Mouse (Mus musculus): ENCODE results near the gene Mvb12b.

Mvb12b gene

DNA sequence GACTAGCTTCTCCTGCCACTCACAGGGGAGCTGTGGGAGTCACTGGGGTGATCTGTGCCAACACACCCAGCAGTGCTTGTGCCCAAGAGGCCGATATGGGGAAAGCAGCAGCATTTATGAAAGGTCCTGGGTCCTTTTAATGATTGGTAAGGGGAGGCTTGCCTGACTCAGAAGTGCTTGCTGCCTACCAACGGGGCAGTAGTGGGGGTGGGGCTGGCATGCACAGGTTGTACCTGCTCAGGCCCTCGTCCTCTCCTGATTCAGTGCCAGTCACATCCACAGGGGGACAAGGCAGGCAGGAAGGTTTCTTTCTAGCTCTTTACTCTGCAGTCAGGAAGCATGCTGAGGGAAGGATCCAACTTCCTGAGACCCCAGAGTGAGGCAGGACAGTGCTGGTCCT is 150.6 kb downstream of the Mvb12b start:
- ChIA-PET POLR2A (interaction anchor here in 1 of 4 experiments (1.2 kb wide), 1 partner anchor 53 kb away, joined by 4 read pairs; no protein-coding TSS in a partner anchor), CTCF (interaction anchor here (0.6 to 5.0 kb wide), 31 partner anchors 9 to 378 kb away, joined by 3 to 38 read pairs (median 3); no protein-coding TSS in a partner anchor)

DNA sequence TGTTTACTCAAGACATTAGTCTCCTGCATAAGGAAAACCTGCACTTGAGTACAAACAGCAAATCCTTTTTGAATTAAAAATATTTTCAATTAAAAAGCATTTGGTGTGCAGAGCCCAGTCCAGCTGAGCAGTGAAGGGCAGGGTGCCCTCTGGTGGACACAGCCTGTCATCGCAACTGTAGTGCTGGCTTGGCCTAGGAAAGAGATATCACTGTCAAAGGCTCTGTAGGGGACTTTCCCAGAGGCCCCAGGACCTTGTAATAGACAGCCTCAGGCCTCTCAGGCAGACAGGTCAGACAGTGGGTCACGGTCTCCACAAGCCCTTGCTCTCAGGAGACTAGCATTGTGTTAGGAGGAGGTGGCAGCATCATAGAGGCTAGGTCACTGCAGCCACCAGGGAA is 151.0 kb downstream of the Mvb12b start:
- ChIA-PET CTCF (interaction anchor here (0.6 to 5.0 kb wide), 33 partner anchors 9 to 250 kb away, joined by 3 to 38 read pairs (median 3); no protein-coding TSS in a partner anchor), POLR2A (no interaction called here)

DNA sequence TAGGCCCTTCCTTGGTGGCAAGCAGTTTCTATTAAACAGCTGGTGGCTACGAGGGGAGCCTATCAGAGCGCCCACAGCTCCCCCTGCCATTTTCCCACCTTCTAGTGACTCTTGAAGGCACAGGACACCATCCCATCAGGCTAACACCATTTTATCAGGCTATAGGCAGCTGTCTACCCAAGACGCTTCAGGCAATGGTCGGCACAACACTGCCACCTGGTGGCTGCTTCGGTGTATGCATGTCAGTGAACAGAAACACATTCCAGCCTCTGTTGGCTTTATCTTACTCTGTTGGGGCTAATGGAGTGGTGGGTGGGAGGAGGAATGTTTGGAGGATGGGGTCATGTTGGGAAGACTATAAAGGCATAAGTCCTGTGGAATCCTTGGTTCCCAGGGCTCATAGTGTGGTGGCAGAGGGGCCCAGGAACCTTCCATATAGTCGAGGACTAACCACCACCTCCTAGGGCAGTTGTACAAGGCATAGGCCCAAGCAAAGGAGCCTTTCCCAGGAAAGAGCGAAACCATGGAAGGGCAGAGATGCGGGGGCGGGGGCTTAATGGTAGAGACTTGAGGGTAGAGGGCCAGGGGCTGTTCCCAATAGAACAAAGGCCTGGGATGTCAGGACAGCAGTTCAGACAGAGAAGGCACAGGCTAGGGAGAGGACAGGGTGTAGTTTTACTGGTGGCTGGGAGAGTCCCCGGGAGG is 152.8 kb downstream of the Mvb12b start:
- POLR2A ChIA-PET, result interaction anchor here in 1 of 4 experiments (0.9 to 1.3 kb wide), 3 partner anchors 9 to 43 kb away, joined by 3 to 5 read pairs (median 4); no protein-coding TSS in a partner anchor

DNA sequence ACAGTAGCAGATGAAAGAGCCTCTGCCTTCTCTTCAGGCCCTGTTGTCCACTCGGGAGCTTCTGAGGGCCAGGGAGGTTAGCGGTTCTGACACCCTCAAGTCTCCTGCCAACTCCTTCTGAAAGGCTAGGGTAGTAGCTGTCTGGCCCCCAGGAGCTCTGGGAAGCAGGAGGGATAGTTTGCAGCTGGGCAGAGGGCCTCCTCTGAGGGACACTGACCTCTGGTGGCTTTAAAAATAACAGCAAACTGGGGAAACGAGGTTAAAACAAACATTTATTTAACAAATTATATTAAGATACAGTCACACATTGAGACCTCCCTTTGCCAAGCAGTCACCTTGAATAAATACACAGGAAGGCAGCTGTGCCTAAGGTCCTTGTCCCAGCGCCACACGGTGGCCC is 158.0 kb downstream of the Mvb12b start:
- POLR2A ChIA-PET, result interaction anchor here in 1 of 4 experiments (0.6 kb wide), 1 partner anchor 13 kb away, joined by 3 read pairs; no protein-coding TSS in a partner anchor
- CTCF ChIA-PET, result interaction anchor here (0.5 to 1.7 kb wide), 10 partner anchors 14 to 748 kb away, joined by 3 to 15 read pairs (median 4); partner anchors contain the start of gene Slc2a8 (in 1 of the 4)

More for the DNA sequence above, 152.8 kb downstream of the Mvb12b start:
- CTCF ChIA-PET, result interaction anchor here (0.6 to 5.0 kb wide), 31 partner anchors 8 to 1073 kb away, joined by 3 to 38 read pairs (median 4); no protein-coding TSS in a partner anchor

DNA sequence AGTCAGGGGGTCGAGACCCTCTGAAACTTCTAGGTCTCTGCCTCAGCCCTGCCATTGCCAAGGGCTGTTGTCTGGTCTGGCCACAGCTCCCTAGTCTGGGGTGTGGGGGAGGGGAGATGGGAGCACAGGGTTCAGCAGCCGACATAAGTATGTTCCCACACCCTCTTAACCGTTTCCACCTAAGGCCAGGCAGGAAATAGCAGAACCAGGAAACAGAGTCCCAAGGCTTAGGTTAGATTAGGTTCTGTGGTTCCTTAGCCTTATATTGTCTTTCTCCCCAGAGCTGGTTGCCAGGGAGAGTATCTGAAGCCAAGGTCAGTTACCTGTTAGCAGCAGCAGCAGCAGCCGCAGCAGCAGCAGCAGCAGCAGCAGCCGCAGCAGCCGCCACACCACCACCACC is 160.5 kb downstream of the Mvb12b start:
- ChIA-PET CTCF (interaction anchor here (0.6 to 2.2 kb wide), 8 partner anchors 7 to 171 kb away, joined by 3 to 10 read pairs (median 4); no protein-coding TSS in a partner anchor), POLR2A (no interaction called here)

DNA sequence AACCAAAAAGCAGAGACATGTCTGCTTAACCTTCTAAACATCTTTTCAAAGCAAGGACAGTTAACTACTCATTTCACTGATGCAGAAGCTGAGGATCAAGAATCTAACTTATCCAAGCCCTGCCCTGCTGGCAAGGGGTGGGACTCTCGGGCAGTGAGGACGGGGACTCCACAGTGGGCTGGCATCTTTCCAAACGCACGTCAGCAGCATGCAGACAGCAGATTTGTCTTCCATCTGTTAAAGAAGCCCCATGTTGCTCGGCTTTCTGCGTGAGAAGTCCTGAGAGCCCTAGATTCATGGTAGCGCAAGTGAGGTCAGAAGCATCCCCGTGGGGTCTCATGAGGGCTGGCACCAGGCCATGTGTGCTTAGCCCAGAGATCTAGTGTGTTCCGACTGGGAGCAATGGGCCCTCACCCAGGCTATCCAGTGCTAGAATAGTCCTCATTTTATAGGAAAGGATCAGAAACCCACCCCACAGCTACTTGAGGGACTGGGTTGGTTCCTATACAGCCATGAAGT is 167.3 kb downstream of the Mvb12b start:
- CTCF ChIA-PET, result interaction anchor here in 2 of 4 experiments (0.9 to 3.2 kb wide), 4 partner anchors 8 to 21 kb away, joined by 4 to 11 read pairs (median 8); no protein-coding TSS in a partner anchor
- POLR2A ChIA-PET, result no interaction called here

DNA sequence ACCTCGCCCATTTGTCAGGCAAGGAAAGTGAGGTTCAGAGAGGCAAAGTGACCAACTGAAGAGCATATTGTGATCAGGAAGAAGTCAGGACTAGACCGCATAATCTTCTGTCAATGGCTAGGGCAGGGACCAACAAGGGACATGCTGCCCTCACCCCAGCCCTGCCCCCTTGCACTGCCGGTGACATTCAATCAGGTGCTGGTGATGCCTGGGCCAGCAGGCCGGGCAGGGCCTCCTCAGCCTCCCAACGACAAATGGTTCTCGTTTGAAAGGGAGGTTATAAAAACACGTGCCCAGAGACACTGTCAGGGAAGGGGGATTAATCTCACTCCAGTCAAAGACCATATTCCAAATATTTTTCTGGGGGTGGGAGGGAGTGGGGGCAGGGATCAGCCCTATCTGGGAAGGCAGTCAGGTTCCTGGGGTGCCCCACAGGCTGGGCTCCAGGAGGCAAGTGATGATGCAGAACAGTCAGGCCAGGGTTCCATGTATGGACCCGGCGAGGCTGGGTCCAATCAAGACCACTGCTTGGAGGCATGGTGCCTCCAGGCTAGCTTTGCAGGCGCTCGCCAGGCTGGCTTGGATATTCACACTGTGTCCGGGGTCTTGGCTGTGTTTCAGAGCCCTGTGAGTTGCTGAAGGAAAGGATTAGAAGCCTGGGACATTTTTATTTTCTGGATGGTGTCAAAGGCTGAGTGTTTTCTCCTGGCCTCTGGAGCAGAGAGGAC is 168.2 kb downstream of the Mvb12b start:
- CTCF ChIA-PET, result interaction anchor here in 2 of 4 experiments (0.6 to 3.2 kb wide), 2 partner anchors 21 to 868 kb away, joined by 3 to 11 read pairs; no protein-coding TSS in a partner anchor
- POLR2A ChIA-PET, result no interaction called here

DNA sequence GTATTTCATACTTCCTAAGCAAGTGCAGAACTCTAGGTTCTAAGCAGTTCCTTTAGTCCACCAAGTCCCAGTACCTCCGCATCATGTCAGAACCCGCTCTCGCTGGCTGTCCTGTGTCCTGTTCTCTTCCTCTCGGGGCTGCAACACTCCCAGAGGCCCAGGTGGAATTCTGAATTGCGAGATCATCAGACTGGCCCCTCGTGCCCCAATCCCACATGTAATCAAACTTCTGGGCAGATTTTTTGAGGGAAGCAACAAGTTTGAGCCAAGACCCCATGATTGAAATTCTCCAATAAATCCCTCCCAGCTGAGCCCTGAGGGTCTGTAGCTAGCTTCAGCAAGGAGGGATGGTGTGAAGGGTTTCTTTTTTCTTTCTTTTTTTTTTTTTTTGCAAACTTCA is 169.2 kb downstream of the Mvb12b start:
- ChIA-PET CTCF (interaction anchor here in 3 of 4 experiments (0.6 to 0.7 kb wide), 5 partner anchors 30 to 932 kb away, joined by 3 to 4 read pairs (median 3); no protein-coding TSS in a partner anchor), POLR2A (no interaction called here)

DNA sequence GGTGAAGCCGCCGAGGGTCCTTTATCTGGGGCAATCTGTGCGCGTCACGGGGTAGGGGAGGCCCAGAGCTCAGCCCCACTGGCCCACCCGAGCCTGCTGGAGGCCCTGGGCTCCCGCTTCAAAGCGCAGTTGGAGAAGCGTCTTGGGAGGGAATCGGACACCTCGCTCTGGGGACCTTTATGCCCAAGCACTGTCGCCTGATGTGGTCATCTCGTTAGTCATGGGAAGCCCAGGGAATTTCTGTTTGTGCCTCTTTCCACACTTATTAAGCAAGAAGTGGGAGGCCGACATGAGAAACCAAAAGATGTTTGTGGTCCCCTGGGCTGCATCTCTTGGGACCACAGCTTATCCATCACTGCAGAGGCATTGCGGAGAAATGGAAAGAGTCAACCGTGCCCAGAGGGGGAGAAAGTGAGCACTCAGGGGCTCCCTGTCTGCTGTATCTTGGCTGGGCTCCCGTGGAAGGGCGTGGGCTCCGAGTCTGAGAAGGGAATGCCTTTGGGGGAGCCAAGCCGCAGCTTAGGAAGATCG is 169.9 kb downstream of the Mvb12b start:
- POLR2A ChIA-PET, result no interaction called here
- CTCF ChIA-PET, result interaction anchor here (0.5 to 1.2 kb wide), 7 partner anchors 19 to 533 kb away, joined by 3 to 6 read pairs (median 3); no protein-coding TSS in a partner anchor

DNA sequence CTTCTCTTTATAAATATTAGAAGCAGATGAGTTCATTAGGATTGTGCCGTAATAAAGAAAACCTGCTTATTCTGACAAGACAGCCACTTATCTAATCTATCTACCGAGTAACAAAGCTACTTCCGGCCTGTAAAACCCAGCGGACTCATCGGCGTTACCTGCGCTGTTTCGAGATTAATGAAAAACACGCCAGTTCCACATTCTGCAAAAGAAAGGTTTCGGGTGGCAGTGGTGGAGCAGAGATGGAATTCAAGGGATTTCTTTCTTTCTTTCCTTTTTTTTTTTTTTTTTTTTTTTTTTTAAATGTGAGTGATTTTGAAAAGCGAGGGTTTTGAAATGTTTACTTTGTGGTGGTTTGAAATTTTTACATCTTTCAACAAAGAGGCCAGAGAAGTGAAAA is 170.4 kb downstream of the Mvb12b start:
- POLR2A ChIA-PET, result interaction anchor here in 1 of 4 experiments (0.7 kb wide), 1 partner anchor 12 kb away, joined by 3 read pairs; no protein-coding TSS in a partner anchor
- CTCF ChIA-PET, result interaction anchor here (0.5 to 1.2 kb wide), 5 partner anchors 18 to 373 kb away, joined by 3 to 6 read pairs (median 3); no protein-coding TSS in a partner anchor

DNA sequence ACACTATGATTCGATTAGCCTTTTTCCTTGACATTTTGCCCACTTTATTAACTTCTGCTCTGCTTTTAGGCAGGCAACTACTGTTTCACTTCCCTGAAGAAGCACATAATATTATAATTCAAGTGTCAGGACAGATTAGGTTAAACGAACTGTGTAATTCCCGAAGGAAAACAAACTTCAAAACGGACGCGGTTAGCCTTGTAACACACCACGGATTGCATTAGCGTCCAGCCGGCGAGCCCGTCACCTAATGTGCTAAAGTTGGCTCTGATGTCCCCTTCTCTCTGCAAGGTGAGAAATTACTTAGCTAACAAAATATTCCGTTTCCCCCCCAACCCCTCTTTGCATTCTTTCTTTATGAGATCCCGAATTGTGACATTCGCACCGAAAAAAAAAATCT is 170.9 kb downstream of the Mvb12b start:
- POLR2A ChIA-PET, result interaction anchor here in 1 of 4 experiments (0.7 kb wide), 1 partner anchor 13 kb away, joined by 3 read pairs; no protein-coding TSS in a partner anchor
- CTCF ChIA-PET, result interaction anchor here in 2 of 4 experiments (0.6 to 1.2 kb wide), 2 partner anchors 19 to 60 kb away, joined by 3 to 5 read pairs; no protein-coding TSS in a partner anchor

DNA sequence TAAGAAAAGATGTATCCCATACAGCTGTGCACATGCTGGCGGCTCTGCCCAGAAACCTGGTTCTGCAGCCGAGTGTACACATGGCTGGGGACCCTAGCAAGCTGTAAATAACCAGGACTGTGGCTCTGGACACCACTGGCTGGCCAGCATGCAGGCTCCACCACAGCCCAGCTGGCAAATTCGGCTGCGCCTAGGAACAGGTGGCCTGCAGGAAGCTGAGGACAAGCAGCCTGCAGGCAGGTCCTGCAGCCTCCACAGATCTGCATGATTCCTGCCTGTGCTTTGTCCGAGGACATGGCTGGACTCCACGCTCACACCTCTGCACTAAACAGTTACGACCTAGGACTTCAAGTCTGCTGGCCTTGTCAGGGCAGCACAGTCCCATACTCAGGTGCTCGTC is 172.8 kb downstream of the Mvb12b start:
- CTCF ChIA-PET, result no interaction called here

DNA sequence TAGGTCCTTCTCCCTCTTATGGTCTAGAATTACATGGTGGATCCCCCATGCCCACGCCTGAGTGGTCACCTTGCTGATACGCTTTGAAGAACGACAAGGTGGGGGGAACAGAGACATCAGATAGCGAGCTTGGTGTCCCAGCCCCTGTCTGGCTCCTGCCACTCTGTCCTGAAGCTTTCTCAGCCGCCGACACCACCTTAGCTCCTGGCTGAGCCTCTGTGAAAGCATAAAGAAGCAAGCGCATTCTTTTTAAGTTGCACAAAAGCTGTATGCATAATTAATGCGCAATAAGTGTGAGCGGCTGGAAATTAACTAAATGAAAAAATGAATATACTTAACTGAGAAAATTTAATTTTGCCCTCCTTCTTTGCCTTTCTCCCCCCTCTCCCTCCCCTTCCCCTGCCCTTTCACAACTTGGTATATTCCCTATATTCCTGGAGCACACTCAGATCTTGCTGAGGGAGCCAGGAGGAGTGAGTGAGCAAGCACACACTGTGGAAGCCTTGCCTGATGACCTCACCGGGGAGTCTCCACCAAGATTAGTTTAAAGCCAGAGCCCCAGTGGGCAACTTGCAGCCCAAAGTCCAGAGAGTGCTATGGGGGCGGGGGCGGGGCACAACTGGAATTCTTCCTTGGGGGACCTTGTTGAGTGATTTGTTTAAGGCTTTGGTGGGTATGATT is 174.0 kb downstream of the Mvb12b start:
- POLR2A ChIA-PET, result interaction anchor here in 2 of 4 experiments (1.3 to 1.7 kb wide), 2 partner anchors 14 to 76 kb away, joined by 3 to 4 read pairs; no protein-coding TSS in a partner anchor
- CTCF ChIA-PET, result interaction anchor here (0.7 to 2.5 kb wide), 7 partner anchors 14 to 156 kb away, joined by 3 to 10 read pairs (median 5); no protein-coding TSS in a partner anchor

More for the DNA sequence above, 172.8 kb downstream of the Mvb12b start:
- POLR2A ChIA-PET, result no interaction called here

DNA sequence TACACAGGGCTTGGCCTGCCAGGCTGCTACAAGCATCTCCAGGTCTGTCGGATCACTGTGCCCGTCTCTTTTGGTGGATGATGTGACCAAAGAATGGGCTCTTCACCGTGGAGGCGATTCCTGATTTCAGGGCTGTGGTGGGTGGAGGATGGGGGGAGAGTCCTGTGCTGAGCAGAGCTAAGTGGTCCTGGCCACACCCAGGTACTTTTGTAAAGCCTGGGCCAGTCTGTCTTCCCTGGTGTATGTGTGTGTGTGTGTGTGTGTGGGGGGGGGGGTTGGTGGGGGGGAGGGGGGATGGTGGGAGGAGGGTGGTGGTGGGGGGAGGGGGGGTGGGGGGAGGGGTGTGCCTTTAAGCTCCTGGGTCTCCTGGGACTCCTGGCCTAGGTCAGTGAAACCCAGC is 174.9 kb downstream of the Mvb12b start:
- ChIA-PET POLR2A (interaction anchor here in 3 of 4 experiments (0.6 to 1.7 kb wide), 6 partner anchors 13 to 858 kb away, joined by 3 to 6 read pairs (median 4); no protein-coding TSS in a partner anchor), CTCF (interaction anchor here (0.6 to 2.5 kb wide), 16 partner anchors 8 to 931 kb away, joined by 3 to 10 read pairs (median 4); no protein-coding TSS in a partner anchor)

DNA sequence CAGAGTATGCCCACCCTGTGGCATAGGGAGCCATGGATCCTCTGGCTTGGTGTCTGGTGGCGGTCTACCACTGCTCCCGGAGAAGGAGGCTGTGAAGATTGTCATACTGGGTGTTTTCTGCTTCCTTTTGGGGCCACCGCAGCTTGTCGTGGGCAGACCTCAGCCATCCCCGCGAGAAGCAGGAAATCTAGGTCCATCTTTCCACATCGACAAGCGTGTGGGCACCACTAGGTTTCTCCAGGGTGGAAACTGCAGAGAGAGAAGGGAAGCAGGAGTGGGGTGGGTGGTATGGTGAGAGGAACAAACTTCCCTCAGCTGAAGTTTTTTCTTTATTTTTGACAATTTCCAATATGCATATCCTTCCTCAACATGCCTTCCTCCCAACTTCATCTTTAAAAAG is 178.9 kb downstream of the Mvb12b start:
- ChIA-PET POLR2A (no interaction called here), CTCF (interaction anchor here in 1 of 4 experiments (3.7 kb wide), 1 partner anchor 10 kb away, joined by 14 read pairs; no protein-coding TSS in a partner anchor)

DNA sequence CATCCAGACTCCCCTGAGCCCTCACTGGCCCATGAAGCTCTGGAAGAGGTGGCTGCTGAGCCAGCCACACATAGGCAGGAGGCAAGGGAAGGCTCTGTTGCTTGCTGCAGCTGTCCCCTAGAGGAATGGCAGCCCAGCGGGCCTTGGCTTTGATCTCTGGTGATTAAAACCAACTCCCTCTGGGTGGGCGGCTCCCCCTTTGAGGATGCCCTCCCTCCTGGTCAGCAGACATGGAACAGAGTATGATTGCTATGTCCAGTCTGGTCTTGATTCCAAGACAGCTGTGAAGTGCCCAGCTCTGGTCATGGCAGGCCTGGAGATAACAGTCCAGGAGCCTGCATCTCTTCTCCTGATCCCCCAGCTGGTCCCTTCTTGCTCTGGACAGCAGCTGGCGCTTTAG is 179.7 kb downstream of the Mvb12b start:
- CTCF ChIA-PET, result interaction anchor here in 2 of 4 experiments (0.6 to 1.4 kb wide), 2 partner anchors 9 to 546 kb away, joined by 3 to 5 read pairs; no protein-coding TSS in a partner anchor
- POLR2A ChIA-PET, result no interaction called here

DNA sequence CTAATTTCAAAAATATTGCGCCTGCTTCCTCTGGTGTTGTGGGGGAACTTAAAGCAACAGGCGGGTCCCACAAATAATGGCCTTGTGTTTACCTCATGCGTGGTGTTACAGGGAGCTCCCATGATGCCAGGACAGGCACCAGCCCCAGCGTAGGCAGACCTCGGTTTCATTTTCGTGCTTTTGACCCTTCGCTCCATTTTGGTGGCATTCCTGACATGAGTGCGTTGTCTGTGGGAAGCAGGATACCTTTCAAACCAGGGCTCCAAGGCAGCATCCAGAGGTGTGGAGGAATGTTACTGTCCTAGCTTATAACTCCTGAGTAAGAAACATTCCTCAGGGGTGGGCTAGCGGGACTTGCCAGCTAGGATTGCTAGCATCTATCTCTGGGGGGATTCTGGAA is 181.3 kb downstream of the Mvb12b start:
- ChIA-PET CTCF (interaction anchor here in 3 of 4 experiments (0.6 to 2.5 kb wide), 5 partner anchors 17 to 496 kb away, joined by 3 to 9 read pairs (median 5); no protein-coding TSS in a partner anchor), POLR2A (interaction anchor here in 1 of 4 experiments (1.3 kb wide), 1 partner anchor 91 kb away, joined by 3 read pairs; no protein-coding TSS in a partner anchor)
